Mouse (Mus musculus): ENCODE results near the gene Spint5.

GRCm38 (mm10) chr2:164684807-164685206 lies 30.3 kb upstream of the Spint5 start, which contains the start of gene Wfdc13:
- no peak for TF ChIP-seq CTCF (IDR thresholded peaks at IDR 0.05; ENCODE audit: borderline replicate concordance, insufficient read depth, low read length)
- TF ChIP-seq POLR2A (IDR thresholded peaks at IDR 0.05; ENCODE audit: low read depth, low read length) = no peak

Measured in embryonic fibroblast, embryonic 13.5 days (primary cell).